Mouse (Mus musculus) testis, adult 2 months (tissue): ENCODE data around the gene Ccdc149. TPM values are rescaled to one million over a fixed set of nuclear protein-coding genes. Genes with fewer than 3 reads are reported as not detected.

Source experiments
- H3K27ac ChIP-seq: fragments of 200-500 bp; 2 replicates; pipeline ENCODE4 v1.5.1; 2012; ENCODE audit warnings: low read depth, low read length; ENCODE audit not compliant: control insufficient read depth, insufficient read depth
- H3K27me3 ChIP-seq: fragments of 200-500 bp; 2 replicates; pipeline ENCODE4 v1.6.1; 2012; ENCODE audit warnings: mild to moderate bottlenecking, low read length, moderate library complexity; ENCODE audit not compliant: control insufficient read depth, insufficient read depth
- H3K36me3 ChIP-seq: fragments of 200-500 bp; 2 replicates; pipeline ENCODE4 v1.6.1; 2012; ENCODE audit warnings: mild to moderate bottlenecking, low read length; ENCODE audit not compliant: control insufficient read depth, insufficient read depth
- H3K4me1 ChIP-seq: fragments of 200-500 bp; 2 replicates; pipeline ENCODE4 v1.6.1; 2012; ENCODE audit warnings: low read length; ENCODE audit not compliant: control insufficient read depth, insufficient read depth
- H3K4me3 ChIP-seq: fragments of 200-500 bp; 2 replicates; pipeline ENCODE4 v1.5.1; 2012; ENCODE audit warnings: low read depth, mild to moderate bottlenecking, low read length, moderate library complexity, mixed read lengths; ENCODE audit not compliant: control insufficient read depth
- CTCF ChIP-seq: fragments of 200-500 bp; IDR thresholded peaks from 2 replicates; pipeline ENCODE4 v1.5.1; 2012; ENCODE audit warnings: low read depth, mild to moderate bottlenecking, inconsistent platforms, low read length, moderate library complexity; ENCODE audit not compliant: control insufficient read depth, insufficient read depth, insufficient replicate concordance
- POLR2A ChIP-seq: fragments of 200-500 bp; IDR thresholded peaks from 2 replicates; pipeline ENCODE4 v1.6.1; 2012; ENCODE audit warnings: low read depth, mild to moderate bottlenecking, inconsistent platforms, low read length, moderate library complexity; ENCODE audit not compliant: control insufficient read depth
- polyA plus RNA-seq: library from polyadenylated mRNA; depleted of rRNA; stranded (reverse); fragments of >200 nt; gene quantifications from 2 replicates; pipeline ENCODE4 v1.2.3, GENCODE M21; 2012

Gene Ccdc149
- polyA plus RNA-seq, 1 experiment, result 0.52 TPM

GRCm38 (mm10) chr5:52449187-52449586 is 22.1 kb downstream of the Ccdc149 start:
- no peak overlapping the region for H3K27ac ChIP-seq
- H3K4me1 ChIP-seq, result no peaks in the 10 kb centered on the region
- H3K4me3 ChIP-seq, result no peak overlapping the region
- no peak for TF ChIP-seq POLR2A
- no peak for TF ChIP-seq CTCF
- H3K27me3 ChIP-seq, result no peaks in the 10 kb centered on the region
- no peaks in the 10 kb centered on the region for H3K36me3 ChIP-seq

GRCm38 (mm10) chr5:52440278-52440677 is 31.0 kb downstream of the Ccdc149 start:
- no peaks in the 10 kb centered on the region for H3K4me1 ChIP-seq
- no peak overlapping the region for H3K27ac ChIP-seq
- H3K27me3 ChIP-seq, result no peaks in the 10 kb centered on the region
- no peaks in the 10 kb centered on the region for H3K36me3 ChIP-seq
- H3K4me3 ChIP-seq, result no peak overlapping the region
- TF ChIP-seq POLR2A, result no peak
- TF ChIP-seq CTCF, result no peak

- Histone ChIP-seq H3K27ac (no peak overlapping the region), H3K4me3 (peak overlapping the region; percentile 23), H3K36me3 (no peaks in the 10 kb centered on the region), H3K4me1 (no peaks in the 10 kb centered on the region), H3K27me3 (no peaks in the 10 kb centered on the region)
- no peak for TF ChIP-seq CTCF
Observed at GRCm38 (mm10) chr5:52438946-52439345, 32.4 kb downstream of the Ccdc149 start.

DNA sequence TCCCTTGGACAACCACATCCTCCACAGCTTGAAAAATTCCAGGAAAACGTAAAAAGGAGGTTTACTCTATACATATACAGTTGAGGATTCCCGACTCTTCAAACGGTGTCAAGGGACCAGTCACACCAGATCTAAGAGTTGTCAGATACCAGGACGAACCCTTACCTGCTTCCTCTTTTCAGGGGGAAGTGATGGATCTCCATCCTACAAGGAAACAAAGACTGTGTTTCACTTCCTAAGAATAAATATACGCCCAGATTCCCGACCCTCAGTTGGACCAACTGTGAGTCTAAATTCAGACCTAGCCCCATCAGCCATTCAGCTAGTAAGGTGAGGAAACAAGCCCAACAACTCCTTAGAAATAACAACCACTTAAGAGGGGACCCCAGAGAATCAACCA is 35.8 kb downstream of the Ccdc149 start:
- Histone ChIP-seq H3K27ac (no peak overlapping the region), H3K4me3 (no peak overlapping the region), H3K36me3 (no peaks in the 10 kb centered on the region), H3K4me1 (no peaks in the 10 kb centered on the region), H3K27me3 (no peaks in the 10 kb centered on the region)
- TF ChIP-seq CTCF, result no peak
- TF ChIP-seq POLR2A, result no peak

GRCm38 (mm10) chr5:52431276-52431844 is 40.0 kb downstream of the Ccdc149 start:
- Histone ChIP-seq H3K36me3 (no peaks in the 10 kb centered on the region), H3K4me3 (no peak overlapping the region), H3K27ac (no peak overlapping the region), H3K27me3 (no peaks in the 10 kb centered on the region), H3K4me1 (no peaks in the 10 kb centered on the region)
- TF ChIP-seq CTCF (no peak), POLR2A (no peak)

- Histone ChIP-seq H3K4me3 (no peak overlapping the region), H3K4me1 (no peaks in the 10 kb centered on the region), H3K36me3 (no peaks in the 10 kb centered on the region), H3K27me3 (no peaks in the 10 kb centered on the region), H3K27ac (no peak overlapping the region)
- TF ChIP-seq CTCF (no peak), POLR2A (no peak)
Observed at GRCm38 (mm10) chr5:52429731-52430480, 41.4 kb downstream of the Ccdc149 start.

GRCm38 (mm10) chr5:52428613-52429012 is 42.7 kb downstream of the Ccdc149 start:
- Histone ChIP-seq H3K27ac (no peak overlapping the region), H3K4me1 (no peaks in the 10 kb centered on the region), H3K4me3 (no peak overlapping the region), H3K36me3 (no peaks in the 10 kb centered on the region), H3K27me3 (no peaks in the 10 kb centered on the region)
- TF ChIP-seq POLR2A, result no peak
- TF ChIP-seq CTCF, result no peak
